Mouse (Mus musculus): ENCODE results near the gene Cpped1. TPM values are rescaled to one million over a fixed set of nuclear protein-coding genes. Genes with fewer than 3 reads are reported as not detected.

Cpped1 gene
- polyA plus RNA-seq, 1 experiment from 2014 or later = 21.2 TPM

- WGBS = 50% methylated on average over 7 of the region's 7 CpGs
- H3K4me1 ChIP-seq (ENCODE audit: control insufficient read depth, insufficient read depth, low read length) = peaks cover 16% of the 10 kb centered on the region
- no peak overlapping the region for H3K4me3 ChIP-seq (replicated peaks; ENCODE audit: low read depth, low read length)
- DNase-seq (peak; percentile 79), ATAC-seq (ENCODE audit: low FRiP score, low TSS enrichment) (no peak; the same call in 1 of the 2 replicates)
- H3K36me3 ChIP-seq (ENCODE audit: control insufficient read depth, insufficient read depth, low read length) = no peaks in the 10 kb centered on the region
- H3K9ac ChIP-seq (replicated peaks; ENCODE audit: low read length) = no peak overlapping the region
- H3K4me2 ChIP-seq (ENCODE audit: low read length) = peak overlapping the region; percentile 9; the same call in 1 of the 2 replicates
- no peaks in the 10 kb centered on the region for H3K9me3 ChIP-seq (ENCODE audit: control insufficient read depth, low read length)
- H3K27ac ChIP-seq (replicated peaks; ENCODE audit: low read depth, low read length) = peak overlapping the region; percentile 83
- H3K27me3 ChIP-seq (ENCODE audit: control insufficient read depth, insufficient read depth, low read length) = no peaks in the 10 kb centered on the region
Observed at GRCm38 (mm10) chr16:11824833-11825232, 84.4 kb downstream of the Cpped1 start.

GRCm38 (mm10) chr16:11824385-11824784 is 84.9 kb downstream of the Cpped1 start:
- Histone ChIP-seq H3K27ac (replicated peaks; ENCODE audit: low read depth, low read length) (peak overlapping the region; percentile 83), H3K4me2 (ENCODE audit: low read length) (peak overlapping the region; percentile 9; the same call in 1 of the 2 replicates), H3K9ac (replicated peaks; ENCODE audit: low read length) (no peak overlapping the region), H3K27me3 (ENCODE audit: control insufficient read depth, insufficient read depth, low read length) (no peaks in the 10 kb centered on the region), H3K36me3 (ENCODE audit: control insufficient read depth, insufficient read depth, low read length) (no peaks in the 10 kb centered on the region), H3K4me3 (replicated peaks; ENCODE audit: low read depth, low read length) (no peak overlapping the region), H3K9me3 (ENCODE audit: control insufficient read depth, low read length) (no peaks in the 10 kb centered on the region), H3K4me1 (ENCODE audit: control insufficient read depth, insufficient read depth, low read length) (peaks cover 16% of the 10 kb centered on the region)
- DNase-seq (peak; percentile 34), ATAC-seq (ENCODE audit: low FRiP score, low TSS enrichment) (no peak)
- 61% methylated on average over 8 of the region's 8 CpGs for WGBS

GRCm38 (mm10) chr16:11820791-11821190 is 88.5 kb downstream of the Cpped1 start:
- no peak overlapping the region for H3K27ac ChIP-seq (replicated peaks; ENCODE audit: low read depth, low read length)
- 84% methylated on average over 7 of the region's 7 CpGs for WGBS
- no peaks in the 10 kb centered on the region for H3K36me3 ChIP-seq (ENCODE audit: control insufficient read depth, insufficient read depth, low read length)
- no peaks in the 10 kb centered on the region for H3K9me3 ChIP-seq (ENCODE audit: control insufficient read depth, low read length)
- no peaks in the 10 kb centered on the region for H3K27me3 ChIP-seq (ENCODE audit: control insufficient read depth, insufficient read depth, low read length)
- no peak overlapping the region for H3K4me3 ChIP-seq (replicated peaks; ENCODE audit: low read depth, low read length)
- H3K9ac ChIP-seq (replicated peaks; ENCODE audit: low read length) = no peak overlapping the region
- DNase-seq (no peak), ATAC-seq (ENCODE audit: low FRiP score, low TSS enrichment) (no peak)
- H3K4me1 ChIP-seq (ENCODE audit: control insufficient read depth, insufficient read depth, low read length) = peaks cover 16% of the 10 kb centered on the region
- no peak overlapping the region for H3K4me2 ChIP-seq (ENCODE audit: low read length)

- DNase-seq (peak; percentile 9), ATAC-seq (ENCODE audit: low FRiP score, low TSS enrichment) (no peak)
- 66% methylated on average over 10 of the region's 10 CpGs for WGBS
Observed at GRCm38 (mm10) chr16:11814935-11815650, 94.2 kb downstream of the Cpped1 start.

GRCm38 (mm10) chr16:11812119-11812518 is 97.1 kb downstream of the Cpped1 start:
- no peaks in the 10 kb centered on the region for H3K27me3 ChIP-seq (ENCODE audit: control insufficient read depth, insufficient read depth, low read length)
- 67% methylated on average over 8 of the region's 8 CpGs for WGBS
- H3K36me3 ChIP-seq (ENCODE audit: control insufficient read depth, insufficient read depth, low read length) = no peaks in the 10 kb centered on the region
- no peaks in the 10 kb centered on the region for H3K9me3 ChIP-seq (ENCODE audit: control insufficient read depth, low read length)
- no peak overlapping the region for H3K27ac ChIP-seq (replicated peaks; ENCODE audit: low read depth, low read length)
- ATAC-seq (ENCODE audit: low FRiP score, low TSS enrichment) (no peak), DNase-seq (no peak)
- H3K4me1 ChIP-seq (ENCODE audit: control insufficient read depth, insufficient read depth, low read length) = no peaks in the 10 kb centered on the region
- no peak overlapping the region for H3K4me3 ChIP-seq (replicated peaks; ENCODE audit: low read depth, low read length)
- no peak overlapping the region for H3K4me2 ChIP-seq (ENCODE audit: low read length)
- no peak overlapping the region for H3K9ac ChIP-seq (replicated peaks; ENCODE audit: low read length)

More at GRCm38 (mm10) chr16:11814935-11815650, 94.2 kb downstream of the Cpped1 start:
- H3K36me3 ChIP-seq (ENCODE audit: control insufficient read depth, insufficient read depth, low read length) = no peaks in the 10 kb centered on the region
- H3K4me3 ChIP-seq (replicated peaks; ENCODE audit: low read depth, low read length) = no peak overlapping the region
- no peak overlapping the region for H3K27ac ChIP-seq (replicated peaks; ENCODE audit: low read depth, low read length)
- H3K9ac ChIP-seq (replicated peaks; ENCODE audit: low read length) = no peak overlapping the region
- H3K9me3 ChIP-seq (ENCODE audit: control insufficient read depth, low read length) = no peaks in the 10 kb centered on the region
- H3K4me2 ChIP-seq (ENCODE audit: low read length) = no peak overlapping the region
- H3K4me1 ChIP-seq (ENCODE audit: control insufficient read depth, insufficient read depth, low read length) = no peaks in the 10 kb centered on the region
- no peaks in the 10 kb centered on the region for H3K27me3 ChIP-seq (ENCODE audit: control insufficient read depth, insufficient read depth, low read length)

GRCm38 (mm10) chr16:11809615-11810014 is 99.6 kb downstream of the Cpped1 start:
- no peaks in the 10 kb centered on the region for H3K27me3 ChIP-seq (ENCODE audit: control insufficient read depth, insufficient read depth, low read length)
- no peaks in the 10 kb centered on the region for H3K9me3 ChIP-seq (ENCODE audit: control insufficient read depth, low read length)
- H3K4me3 ChIP-seq (replicated peaks; ENCODE audit: low read depth, low read length) = no peak overlapping the region
- H3K4me2 ChIP-seq (ENCODE audit: low read length) = no peak overlapping the region
- no peaks in the 10 kb centered on the region for H3K36me3 ChIP-seq (ENCODE audit: control insufficient read depth, insufficient read depth, low read length)
- 40% methylated on average over 8 of the region's 8 CpGs for WGBS
- H3K4me1 ChIP-seq (ENCODE audit: control insufficient read depth, insufficient read depth, low read length) = no peaks in the 10 kb centered on the region
- H3K27ac ChIP-seq (replicated peaks; ENCODE audit: low read depth, low read length) = no peak overlapping the region
- H3K9ac ChIP-seq (replicated peaks; ENCODE audit: low read length) = no peak overlapping the region
- DNase-seq = no peak
- ATAC-seq (ENCODE audit: low FRiP score, low TSS enrichment) = no peak

GRCm38 (mm10) chr16:11801960-11802539 is 107.2 kb downstream of the Cpped1 start:
- Histone ChIP-seq H3K9ac (replicated peaks; ENCODE audit: low read length) (no peak overlapping the region), H3K27me3 (ENCODE audit: control insufficient read depth, insufficient read depth, low read length) (no peaks in the 10 kb centered on the region), H3K4me2 (ENCODE audit: low read length) (no peak overlapping the region), H3K27ac (replicated peaks; ENCODE audit: low read depth, low read length) (no peak overlapping the region), H3K4me3 (replicated peaks; ENCODE audit: low read depth, low read length) (no peak overlapping the region), H3K4me1 (ENCODE audit: control insufficient read depth, insufficient read depth, low read length) (no peaks in the 10 kb centered on the region), H3K9me3 (ENCODE audit: control insufficient read depth, low read length) (no peaks in the 10 kb centered on the region), H3K36me3 (ENCODE audit: control insufficient read depth, insufficient read depth, low read length) (no peaks in the 10 kb centered on the region)
- WGBS = 90% methylated on average over 7 of the region's 7 CpGs
- no peak for DNase-seq
- ATAC-seq (ENCODE audit: low FRiP score, low TSS enrichment) = no peak

GRCm38 (mm10) chr16:11795758-11796460 is 113.3 kb downstream of the Cpped1 start:
- no peak for ATAC-seq (ENCODE audit: low FRiP score, low TSS enrichment)
- Histone ChIP-seq H3K4me2 (ENCODE audit: low read length) (no peak overlapping the region), H3K4me3 (replicated peaks; ENCODE audit: low read depth, low read length) (no peak overlapping the region), H3K36me3 (ENCODE audit: control insufficient read depth, insufficient read depth, low read length) (no peaks in the 10 kb centered on the region), H3K4me1 (ENCODE audit: control insufficient read depth, insufficient read depth, low read length) (no peaks in the 10 kb centered on the region), H3K27ac (replicated peaks; ENCODE audit: low read depth, low read length) (no peak overlapping the region), H3K9ac (replicated peaks; ENCODE audit: low read length) (no peak overlapping the region), H3K27me3 (ENCODE audit: control insufficient read depth, insufficient read depth, low read length) (no peaks in the 10 kb centered on the region), H3K9me3 (ENCODE audit: control insufficient read depth, low read length) (no peaks in the 10 kb centered on the region)
- no peak for DNase-seq
- 83% methylated on average over 7 of the region's 7 CpGs for WGBS
